In genomic region chr3:69722187-69722867, GRCm38 (mm10) we compare ENCODE assay signal across 8 mouse cellular contexts. TPM values are rescaled to one million over a fixed set of nuclear protein-coding genes. Genes with fewer than 3 reads are reported as not detected.
DNase-seq lines count a peak whose midpoint lies in the region; ATAC-seq and TF ChIP-seq lines count a peak whose summit lies in the region.

No protein-coding gene starts in this region.

- peak overlapping the region; percentile 87 for H3K27ac ChIP-seq in embryonic facial prominence, embryonic 11.5 days (replicated peaks; ENCODE audit: low read depth, low read length)
- peak overlapping the region; percentile 91 for H3K27ac ChIP-seq in heart, embryonic 11.5 days (ENCODE audit: low read depth, low read length)
- peak overlapping the region; percentile 94 for H3K27ac ChIP-seq in kidney, embryonic 15.5 days
- H3K27ac ChIP-seq in liver, embryonic 13.5 days, result peak overlapping the region; percentile 86

- TF ChIP-seq POLR2A in myocyte (IDR thresholded peaks at IDR 0.05; ENCODE audit: insufficient read length, low read depth), result no peak

- H3K4me1 ChIP-seq in E14TG2a.4 (replicated peaks; ENCODE audit: low read depth, low read length), result peaks cover 40% of the 10 kb centered on the region
- H3K4me1 ChIP-seq in embryonic facial prominence, embryonic 11.5 days (ENCODE audit: control insufficient read depth, insufficient read depth, low read length), result no peaks in the 10 kb centered on the region
- H3K4me1 ChIP-seq in heart, embryonic 11.5 days (ENCODE audit: control insufficient read depth, insufficient read depth, low read length), result peaks cover 8% of the 10 kb centered on the region; the same call in 1 of the 2 replicates
- H3K4me1 ChIP-seq in kidney, embryonic 15.5 days, result peaks cover 14% of the 10 kb centered on the region
- peaks cover 19% of the 10 kb centered on the region for H3K4me1 ChIP-seq in liver, embryonic 13.5 days (replicated peaks)

- H3K4me3 ChIP-seq in E14TG2a.4 (replicated peaks; ENCODE audit: low read length) (peak overlapping the region; percentile 94), myocyte (peak overlapping the region; percentile 70)
- peak overlapping the region; percentile 96 for H3K4me3 ChIP-seq in embryonic facial prominence, embryonic 11.5 days (ENCODE audit: low read depth, low read length)
- H3K4me3 ChIP-seq in heart, embryonic 11.5 days (ENCODE audit: low read depth, low read length), result peak overlapping the region; percentile 66
- H3K4me3 ChIP-seq in kidney, embryonic 15.5 days (replicated peaks), result peak overlapping the region; percentile 82
- H3K4me3 ChIP-seq in liver, embryonic 13.5 days (replicated peaks), result peak overlapping the region; percentile 86

- ATAC-seq in embryonic facial prominence, embryonic 11.5 days (replicated peaks; ENCODE audit: insufficient number of reproducible peaks, low FRiP score, low TSS enrichment, low read depth), result no peak; the same call in none of the 2 replicates
- ATAC-seq in heart, embryonic 11.5 days (replicated peaks; ENCODE audit: insufficient number of reproducible peaks, low FRiP score, low TSS enrichment), result peak; percentile 79
- peak; percentile 74 for ATAC-seq in kidney, embryonic 15.5 days (replicated peaks; ENCODE audit: low FRiP score)
- ATAC-seq in liver, embryonic 13.5 days (ENCODE audit: low read depth), result peak; percentile 70

- no peak for TF ChIP-seq CTCF in E14TG2a.4 (conservative IDR thresholded peaks at IDR 0.05; ENCODE audit: low read length)

- under 1% methylated on average over 48 of the region's 58 CpGs for WGBS in embryonic facial prominence, embryonic 11.5 days
- under 1% methylated on average over 40 of the region's 58 CpGs for WGBS in heart, embryonic 11.5 days (ENCODE audit: insufficient replicate concordance)
- under 1% methylated on average over 58 of the region's 58 CpGs for WGBS in kidney, embryonic 15.5 days
- under 1% methylated on average over 56 of the region's 58 CpGs for WGBS in liver, embryonic 13.5 days (ENCODE audit: insufficient replicate concordance)

- peaks cover 39% of the 10 kb centered on the region for H3K36me3 ChIP-seq in E14TG2a.4 (ENCODE audit: insufficient read depth, low read length)
- no peaks in the 10 kb centered on the region for H3K36me3 ChIP-seq in embryonic facial prominence, embryonic 11.5 days (replicated peaks; ENCODE audit: control insufficient read depth, insufficient read depth, low read depth, low read length)
- H3K36me3 ChIP-seq in heart, embryonic 11.5 days (ENCODE audit: control insufficient read depth, insufficient read depth, low read length), result no peaks in the 10 kb centered on the region; the same call in 1 of the 2 replicates
- H3K36me3 ChIP-seq in kidney, embryonic 15.5 days, result peaks cover 15% of the 10 kb centered on the region; the same call in 1 of the 2 replicates
- peaks cover 18% of the 10 kb centered on the region for H3K36me3 ChIP-seq in liver, embryonic 13.5 days
- peaks cover 7% of the 10 kb centered on the region for H3K36me3 ChIP-seq in myocyte (ENCODE audit: control insufficient read depth, insufficient read depth)

- H3K9ac ChIP-seq in embryonic facial prominence, embryonic 11.5 days (replicated peaks; ENCODE audit: low read length), result peak overlapping the region; percentile 94
- peak overlapping the region; percentile 97 for H3K9ac ChIP-seq in heart, embryonic 11.5 days (ENCODE audit: low read depth, low read length)
- peak overlapping the region; percentile 81 for H3K9ac ChIP-seq in kidney, embryonic 15.5 days
- peak overlapping the region; percentile 92 for H3K9ac ChIP-seq in liver, embryonic 13.5 days

- DNase-seq in adrenal gland, adult 2 months, result peak; percentile 68
- peak; percentile 57 for DNase-seq in embryonic facial prominence, embryonic 11.5 days (ENCODE audit: low spot score)
- DNase-seq in liver, embryonic 13.5 days, result peak; percentile 48
- peak; percentile 51 for DNase-seq in testis, postnatal 10 days (ENCODE audit: low spot score)

- peak overlapping the region; percentile 71 for H3ac ChIP-seq in myocyte (ENCODE audit: control insufficient read depth, insufficient read length)

- H3K4me2 ChIP-seq in embryonic facial prominence, embryonic 11.5 days (ENCODE audit: low read depth, low read length), result peak overlapping the region; percentile 61
- H3K4me2 ChIP-seq in heart, embryonic 11.5 days, result peak overlapping the region; percentile 82
- peak overlapping the region; percentile 82 for H3K4me2 ChIP-seq in kidney, embryonic 15.5 days
- H3K4me2 ChIP-seq in liver, embryonic 13.5 days, result peak overlapping the region; percentile 78
- H3K4me2 ChIP-seq in myocyte (ENCODE audit: low read depth), result peak overlapping the region; percentile 88

- peaks cover 53% of the 10 kb centered on the region for H3K79me2 ChIP-seq in myocyte (ENCODE audit: control insufficient read depth, insufficient read depth)

- H3K27me3 ChIP-seq in E14TG2a.4 (ENCODE audit: insufficient read depth, low read length) (no peaks in the 10 kb centered on the region), myocyte (ENCODE audit: control insufficient read depth, insufficient read depth, insufficient read length) (no peaks in the 10 kb centered on the region)
- no peaks in the 10 kb centered on the region for H3K27me3 ChIP-seq in embryonic facial prominence, embryonic 11.5 days (ENCODE audit: control insufficient read depth, insufficient read depth, low read length)
- H3K27me3 ChIP-seq in heart, embryonic 11.5 days (ENCODE audit: control insufficient read depth, insufficient read depth, low read length), result no peaks in the 10 kb centered on the region
- H3K27me3 ChIP-seq in kidney, embryonic 15.5 days, result no peaks in the 10 kb centered on the region
- no peaks in the 10 kb centered on the region for H3K27me3 ChIP-seq in liver, embryonic 13.5 days

- no peaks in the 10 kb centered on the region for H3K9me3 ChIP-seq in E14TG2a.4 (ENCODE audit: low read length)
- no peaks in the 10 kb centered on the region for H3K9me3 ChIP-seq in embryonic facial prominence, embryonic 11.5 days (replicated peaks; ENCODE audit: control insufficient read depth, low read length)
- H3K9me3 ChIP-seq in heart, embryonic 11.5 days (replicated peaks; ENCODE audit: control insufficient read depth, low read length), result no peaks in the 10 kb centered on the region
- no peaks in the 10 kb centered on the region for H3K9me3 ChIP-seq in kidney, embryonic 15.5 days (replicated peaks)
- H3K9me3 ChIP-seq in liver, embryonic 13.5 days (replicated peaks), result no peaks in the 10 kb centered on the region

TF ChIP-seq in myocyte, 11 proteins besides CTCF, POLR2A, EP300 and RAD21:
- TF ChIP-seq USF1 (IDR thresholded peaks at IDR 0.05; ENCODE audit: low read depth) (no peak), MYOG (IDR thresholded peaks at IDR 0.05; ENCODE audit: control insufficient read depth in 1 of 3, insufficient read depth in 1 of 3, insufficient read length in 2 of 3, low read depth in 2 of 3) (no peak), MAX (IDR thresholded peaks at IDR 0.05; ENCODE audit: low read depth) (no peak), CEBPB (IDR thresholded peaks at IDR 0.05; ENCODE audit: insufficient read depth, poor library complexity, severe bottlenecking) (no peak), MYOD1 (IDR thresholded peaks at IDR 0.05; ENCODE audit: control insufficient read depth in 1 of 3, insufficient read length in 2 of 3, low read depth in 2 of 3) (no peak), POLR2AphosphoS2 (IDR thresholded peaks at IDR 0.05; ENCODE audit: insufficient read length, low read depth) (no peak), SRF (IDR thresholded peaks at IDR 0.05; ENCODE audit: control insufficient read depth, insufficient read length, low read depth) (no peak), E2F4 (IDR thresholded peaks at IDR 0.05; ENCODE audit: insufficient read depth) (no peak), REST (IDR thresholded peaks at IDR 0.05; ENCODE audit: insufficient read depth, insufficient read length) (no peak), TCF3 (IDR thresholded peaks at IDR 0.05; ENCODE audit: insufficient read length, low read depth) (no peak), TCF12 (IDR thresholded peaks at IDR 0.05; ENCODE audit: insufficient read depth, poor library complexity, severe bottlenecking) (no peak)

RNA-seq across cellular contexts. Expression of gene Nmd3, which starts 0.5 kb away (rescaled TPM):
- 10 to 100 TPM; 72.7 to 97.9 TPM for total RNA-seq in adrenal gland, adult 2 months (2021)
- 40.4 and 88.1 TPM in 2 replicates for polyA plus RNA-seq in adrenal gland, adult 2 months (2012; rRNA removed)
- polyA plus RNA-seq in embryonic facial prominence, embryonic 11.5 days (2014; fragmentation: Nextera tagmentation; extraction: Ambion mirVana), result 152 and 161 TPM in 2 replicates
- polyA plus RNA-seq in heart, embryonic 11.5 days (2014; fragmentation: Nextera tagmentation; extraction: Ambion mirVana), result 104 and 115 TPM in 2 replicates
- 145 TPM in 2 replicates for polyA plus RNA-seq in kidney, embryonic 15.5 days (2015; fragmentation: Nextera tagmentation; extraction: Ambion mirVana)
- polyA plus RNA-seq in liver, embryonic 13.5 days (2015; fragmentation: Nextera tagmentation; extraction: Ambion mirVana), result 114 and 118 TPM in 2 replicates
- polyA plus RNA-seq in myocyte (2012; fragmentation: generic; extraction: Trizol), result 60.2 TPM
